Mouse (Mus musculus): ENCODE results near the gene Slc25a42. TPM values are rescaled to one million over a fixed set of nuclear protein-coding genes. Genes with fewer than 3 reads are reported as not detected.
A peak's percentile ranks its signal among the peaks of the same experiment; 100 is the strongest.

Slc25a42 gene
- total RNA-seq, 2 experiments from 2014 or later = 39.0 to 45.4 TPM

DNA sequence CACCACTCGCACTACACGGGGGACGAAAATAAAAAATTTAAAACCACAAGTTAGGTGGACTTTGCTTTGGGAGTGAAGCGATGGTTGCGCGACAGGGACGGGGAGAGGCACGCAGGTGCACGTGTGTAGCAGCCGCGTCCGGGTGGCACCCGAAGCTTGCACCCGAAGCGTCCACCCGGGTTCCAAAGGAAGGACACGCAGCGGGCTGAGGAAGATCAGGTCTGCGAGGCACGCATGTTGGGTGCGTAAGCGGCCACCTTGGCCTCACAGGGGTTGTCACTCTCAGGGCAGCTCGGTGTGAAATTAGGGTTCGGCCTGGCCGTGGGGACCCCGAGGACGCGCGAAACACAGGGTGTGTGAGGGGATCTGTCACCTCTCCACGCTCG is 386 bp downstream of the Slc25a42 start:
- intact Hi-C loops (cut with DNase I) = loop anchor here (2.0 kb wide), 1 partner anchor 23 kb away; the partner anchor contains the start of genes Armc6 and Sugp2
- H3K27ac ChIP-seq = peak overlapping the region; percentile 80
- DNase-seq (ENCODE audit: extremely low spot score in 1 of 2, low spot score in 2 of 2) = no peak

DNA sequence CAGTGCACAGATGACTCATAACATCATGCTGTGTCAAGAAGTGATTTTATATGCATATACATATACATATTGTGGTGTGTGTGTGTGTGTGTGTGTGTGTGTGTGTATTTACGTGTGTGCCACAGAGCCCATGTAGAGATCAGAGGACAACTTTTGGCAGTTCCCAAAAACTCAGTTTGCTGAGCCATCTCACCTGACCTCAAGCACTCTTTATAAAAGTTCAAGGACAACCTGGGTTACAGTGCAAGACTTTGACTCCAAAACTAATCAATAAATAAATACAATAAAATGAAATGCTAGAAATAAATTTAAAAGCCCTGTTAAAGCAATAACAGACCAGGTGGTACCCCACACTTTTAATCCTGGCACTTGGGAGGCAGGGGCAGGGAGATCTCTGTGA is 830 bp downstream of the Slc25a42 start:
- intact Hi-C loops (cut with DNase I) = loop anchor here (2.0 kb wide), 1 partner anchor 24 kb away; the partner anchor contains the start of genes Armc6 and Sugp2
- no peak for DNase-seq (ENCODE audit: extremely low spot score in 1 of 2, low spot score in 2 of 2)
- peak overlapping the region; percentile 80 for H3K27ac ChIP-seq

More for the DNA sequence above, 386 bp downstream of the Slc25a42 start:
- H3K4me3 ChIP-seq = peak overlapping the region; percentile 91
- no peak for TF ChIP-seq CTCF (IDR thresholded peaks at IDR 0.05)

DNA sequence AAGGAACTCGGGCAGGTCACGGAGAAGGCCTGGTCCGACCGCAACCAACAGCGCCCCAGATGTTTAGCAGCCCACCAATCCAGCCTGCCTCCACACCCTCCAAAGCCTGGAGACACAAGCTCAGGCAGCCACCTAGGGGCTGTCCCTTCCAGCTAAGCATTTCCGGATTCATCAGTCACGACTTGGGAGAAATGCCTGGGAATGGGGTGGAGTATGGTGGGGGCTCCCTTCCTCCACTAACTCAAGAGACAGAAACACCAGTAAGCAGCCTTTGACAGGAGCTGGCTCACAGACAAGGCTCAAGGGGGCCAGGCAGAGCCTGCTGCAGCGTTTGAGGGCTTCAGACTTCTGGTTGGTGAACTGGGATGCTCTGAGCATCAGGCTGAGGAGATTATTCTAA is 1.6 kb downstream of the Slc25a42 start:
- intact Hi-C loops (cut with DNase I) = loop anchor here (2.0 kb wide), 1 partner anchor 24 kb away; the partner anchor contains the start of genes Armc6 and Sugp2
- TF ChIP-seq CTCF (IDR thresholded peaks at IDR 0.05) = peak; percentile 8
- Histone ChIP-seq H3K27ac (peak overlapping the region; percentile 61), H3K4me3 (peak overlapping the region; percentile 91)
- DNase-seq (ENCODE audit: extremely low spot score in 1 of 2, low spot score in 2 of 2) = peak; percentile 34 to 36

More for the DNA sequence above, 830 bp downstream of the Slc25a42 start:
- TF ChIP-seq CTCF (IDR thresholded peaks at IDR 0.05) = no peak
- H3K4me3 ChIP-seq = peak overlapping the region; percentile 91

DNA sequence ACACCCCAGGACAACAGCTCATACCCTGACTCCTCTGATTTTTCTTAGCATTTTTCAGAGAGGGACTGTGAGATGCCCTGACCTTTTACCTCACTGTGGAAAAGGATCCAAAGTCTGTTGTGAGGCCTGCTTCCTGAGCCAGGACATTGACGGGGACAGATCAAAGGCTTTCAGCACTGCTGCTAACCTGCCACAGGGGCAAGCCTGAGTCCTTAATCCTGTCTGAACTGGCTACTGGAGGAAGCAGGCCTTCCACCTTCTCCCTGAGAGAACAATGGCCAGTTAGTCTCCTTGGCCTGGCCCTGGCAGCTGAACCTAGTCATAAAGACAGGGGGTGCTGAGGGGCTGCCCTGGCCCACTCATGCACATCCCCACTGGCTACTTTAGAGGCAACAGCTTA is 4.0 kb downstream of the Slc25a42 start:
- H3K27ac ChIP-seq = no peak overlapping the region
- DNase-seq (ENCODE audit: extremely low spot score in 1 of 2, low spot score in 2 of 2) = no peak
- no peak; the same call in 1 of the 2 replicates for TF ChIP-seq CTCF (IDR thresholded peaks at IDR 0.05)
- intact Hi-C loops (cut with DNase I) = no loop called here
- H3K4me3 ChIP-seq = no peak overlapping the region

DNA sequence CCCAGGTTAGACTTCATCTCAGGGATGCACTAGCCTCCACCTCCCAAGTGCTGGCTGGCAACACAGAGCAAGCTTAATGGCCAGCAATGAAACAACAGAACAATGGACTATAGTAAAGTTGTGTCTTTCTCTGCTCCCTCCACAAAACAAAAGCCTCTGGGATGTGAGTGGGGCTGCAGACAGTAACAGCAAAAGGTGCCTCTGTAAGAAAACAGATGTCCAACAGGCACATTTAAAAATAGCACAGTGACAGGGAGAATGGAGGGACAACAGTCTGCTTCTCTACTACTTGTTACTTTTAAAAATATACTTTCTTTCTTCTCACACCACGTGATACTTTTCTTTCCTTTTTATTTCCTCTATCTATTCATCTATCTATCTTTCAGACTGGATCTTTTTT is 7.3 kb downstream of the Slc25a42 start:
- no peak for DNase-seq (ENCODE audit: extremely low spot score in 1 of 2, low spot score in 2 of 2)
- H3K27ac ChIP-seq = no peak overlapping the region
- no peak overlapping the region for H3K4me3 ChIP-seq
- intact Hi-C loops (cut with DNase I) = no loop called here
- no peak for TF ChIP-seq CTCF (IDR thresholded peaks at IDR 0.05)

DNA sequence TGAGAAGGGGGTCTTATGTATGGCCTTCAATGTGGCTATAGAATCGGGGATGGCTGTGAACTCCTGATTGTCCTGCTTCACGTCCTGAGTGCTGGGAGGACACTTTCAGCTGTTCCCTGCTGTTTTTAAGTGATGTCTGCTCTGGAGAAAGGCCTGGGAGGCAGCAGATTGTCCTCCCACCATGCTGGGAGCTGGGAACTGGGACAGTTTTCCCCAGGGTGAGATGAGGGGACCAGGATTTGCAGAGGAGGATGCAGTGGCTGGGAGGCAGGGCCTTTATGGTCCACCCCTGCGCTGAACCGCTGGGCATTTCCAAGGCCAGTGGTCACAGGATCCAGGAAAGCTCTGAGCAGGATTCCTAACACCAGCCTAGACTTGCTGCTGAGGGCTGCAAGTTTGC is 9.0 kb downstream of the Slc25a42 start:
- no peak overlapping the region for H3K4me3 ChIP-seq
- intact Hi-C loops (cut with DNase I) = no loop called here
- DNase-seq (ENCODE audit: extremely low spot score in 1 of 2, low spot score in 2 of 2) = no peak
- peak overlapping the region; percentile 45 for H3K27ac ChIP-seq
- TF ChIP-seq CTCF (IDR thresholded peaks at IDR 0.05) = no peak

DNA sequence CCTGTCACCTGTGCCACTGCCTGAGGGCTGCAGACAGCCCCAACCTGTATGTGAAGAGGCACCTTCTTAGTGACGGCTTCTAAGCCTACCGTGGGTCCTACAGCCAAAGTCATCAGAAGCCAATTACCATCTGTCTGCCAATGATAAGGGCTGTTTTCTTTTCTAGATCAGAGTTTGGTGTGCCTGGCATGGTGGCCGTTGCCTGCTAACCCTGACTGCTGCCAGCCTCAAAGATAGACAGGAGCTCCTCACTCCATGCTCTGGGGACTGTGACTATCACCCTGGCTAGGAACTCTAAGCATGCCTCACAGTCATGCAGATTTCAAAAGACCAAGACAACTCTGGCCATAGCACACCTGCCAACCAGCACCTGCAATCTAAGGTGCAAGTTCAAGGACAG is 10.7 kb downstream of the Slc25a42 start:
- no peak for DNase-seq (ENCODE audit: extremely low spot score in 1 of 2, low spot score in 2 of 2)
- Histone ChIP-seq H3K4me3 (no peak overlapping the region), H3K27ac (no peak overlapping the region)
- no peak for TF ChIP-seq CTCF (IDR thresholded peaks at IDR 0.05)
- intact Hi-C loops (cut with DNase I) = no loop called here

DNA sequence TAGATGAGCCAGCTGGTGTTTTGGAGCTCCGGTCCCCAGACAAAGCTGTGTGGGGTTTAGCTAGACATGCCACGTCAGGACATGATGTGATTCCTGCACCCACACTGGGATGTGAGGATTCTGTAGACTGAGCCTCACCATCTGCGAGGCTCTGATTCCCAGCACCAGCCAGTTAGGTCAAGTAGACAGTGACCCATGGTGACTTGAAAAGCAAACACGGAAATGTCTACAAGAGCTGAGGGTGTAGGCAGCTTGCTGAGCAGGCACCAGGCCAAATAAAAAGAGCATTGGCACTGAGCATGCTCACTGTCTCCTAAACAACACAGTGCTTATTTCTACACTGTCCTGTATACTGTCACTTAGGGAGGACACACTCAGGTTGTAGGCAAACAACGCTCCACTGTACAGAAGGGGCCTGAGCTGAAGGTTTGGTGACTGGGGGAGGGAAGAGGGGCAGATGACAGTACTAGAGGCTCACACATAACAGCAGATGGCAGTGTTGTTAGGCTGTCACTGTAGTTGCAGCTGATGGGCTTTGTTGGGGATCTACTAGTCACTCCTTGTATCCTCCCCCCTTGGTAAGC is 11.9 kb downstream of the Slc25a42 start:
- intact Hi-C loops (cut with DNase I) = loop anchor here (1.0 kb wide), 1 partner anchor 23 kb away; no protein-coding TSS in a partner anchor
- Histone ChIP-seq H3K27ac (peak overlapping the region; percentile 36), H3K4me3 (no peak overlapping the region)
- peak; percentile 28 to 34 for DNase-seq (ENCODE audit: extremely low spot score in 1 of 2, low spot score in 2 of 2)
- TF ChIP-seq CTCF (IDR thresholded peaks at IDR 0.05) = peak; percentile 57

DNA sequence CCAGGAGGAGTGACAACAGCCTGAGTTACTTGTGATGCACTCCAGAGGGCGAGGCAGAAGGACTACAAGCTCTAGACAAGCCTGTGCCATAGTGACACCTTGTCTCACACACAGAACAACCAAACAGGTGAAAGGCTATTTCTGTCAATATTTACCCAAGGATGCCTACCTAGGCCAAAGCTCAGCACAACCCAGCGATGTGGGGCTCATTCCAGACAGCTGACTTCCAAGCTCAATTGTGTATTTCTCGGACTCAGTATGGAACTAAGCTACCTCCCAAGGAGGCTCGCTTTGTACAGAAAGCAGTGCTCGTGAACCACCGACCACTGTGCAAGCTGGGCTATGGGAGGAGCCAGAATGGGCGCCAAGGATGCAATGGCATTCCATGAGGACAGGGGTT is 14.5 kb downstream of the Slc25a42 start:
- intact Hi-C loops (cut with DNase I) = no loop called here
- Histone ChIP-seq H3K27ac (no peak overlapping the region), H3K4me3 (no peak overlapping the region)
- no peak for TF ChIP-seq CTCF (IDR thresholded peaks at IDR 0.05)
- DNase-seq (ENCODE audit: extremely low spot score in 1 of 2, low spot score in 2 of 2) = no peak

DNA sequence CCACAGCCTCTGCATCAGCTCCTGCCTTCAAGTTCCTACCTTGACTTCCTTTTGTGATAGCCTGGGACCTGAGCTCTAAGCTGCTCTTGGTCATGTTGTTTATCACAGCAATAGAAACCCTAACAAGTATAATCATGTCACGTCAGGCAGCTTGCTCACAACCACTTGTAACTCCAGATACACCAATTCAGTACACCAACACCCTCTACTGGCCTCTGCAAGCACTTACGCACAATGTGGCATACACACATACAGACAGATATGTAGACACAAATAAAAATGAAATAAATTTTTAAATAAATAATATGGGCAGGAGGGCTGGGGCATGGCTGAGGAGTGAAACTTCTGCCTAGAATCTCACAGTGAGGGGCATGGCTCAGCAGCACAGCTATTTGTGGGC is 16.3 kb downstream of the Slc25a42 start:
- intact Hi-C loops (cut with DNase I) = no loop called here
- Histone ChIP-seq H3K4me3 (no peak overlapping the region), H3K27ac (no peak overlapping the region)
- DNase-seq (ENCODE audit: extremely low spot score in 1 of 2, low spot score in 2 of 2) = no peak
- no peak; the same call in 1 of the 2 replicates for TF ChIP-seq CTCF (IDR thresholded peaks at IDR 0.05)

DNA sequence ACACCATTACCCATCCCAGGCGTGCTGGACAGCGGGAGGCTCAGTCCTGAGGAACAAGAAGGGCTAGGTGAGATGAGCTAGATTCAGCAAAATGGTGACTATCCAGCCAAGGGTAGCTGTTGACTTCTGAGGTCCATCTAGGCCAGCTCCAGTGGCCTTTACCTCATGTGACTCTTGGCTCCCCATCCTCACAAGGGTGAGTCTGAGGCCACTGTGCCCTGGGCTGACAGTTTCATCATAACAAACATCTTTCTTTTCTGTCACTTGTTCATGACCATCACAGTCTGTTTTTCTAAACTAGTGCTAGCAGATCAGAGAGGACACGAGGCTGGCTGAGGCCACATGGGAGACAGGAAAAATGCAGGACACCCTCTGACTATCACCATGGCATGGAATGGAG is 17.9 kb downstream of the Slc25a42 start:
- no peak for DNase-seq (ENCODE audit: extremely low spot score in 1 of 2, low spot score in 2 of 2)
- intact Hi-C loops (cut with DNase I) = no loop called here
- no peak overlapping the region for H3K4me3 ChIP-seq
- TF ChIP-seq CTCF (IDR thresholded peaks at IDR 0.05) = no peak
- H3K27ac ChIP-seq = no peak overlapping the region

DNA sequence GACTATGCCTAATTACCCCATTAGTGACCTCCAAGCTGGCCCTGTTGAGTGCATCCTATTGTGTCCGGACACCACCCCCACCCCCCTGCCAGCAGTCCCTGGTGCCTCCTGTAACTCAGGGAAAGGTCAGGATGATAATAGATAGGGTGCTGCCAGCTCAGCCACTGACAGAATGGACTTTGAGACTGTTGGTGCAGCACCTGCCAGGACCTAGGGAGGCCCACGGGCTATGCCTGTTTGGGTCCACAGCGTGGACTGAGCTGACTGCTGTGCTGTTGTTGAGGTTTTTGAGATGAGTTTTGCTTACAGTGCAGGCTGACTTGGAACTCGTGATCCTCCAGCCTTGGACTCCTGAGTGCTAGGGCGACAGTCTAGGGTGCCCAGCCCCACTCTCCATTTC is 18.9 kb downstream of the Slc25a42 start:
- no peak for TF ChIP-seq CTCF (IDR thresholded peaks at IDR 0.05)
- intact Hi-C loops (cut with DNase I) = no loop called here
- no peak for DNase-seq (ENCODE audit: extremely low spot score in 1 of 2, low spot score in 2 of 2)
- Histone ChIP-seq H3K4me3 (no peak overlapping the region), H3K27ac (no peak overlapping the region)

DNA sequence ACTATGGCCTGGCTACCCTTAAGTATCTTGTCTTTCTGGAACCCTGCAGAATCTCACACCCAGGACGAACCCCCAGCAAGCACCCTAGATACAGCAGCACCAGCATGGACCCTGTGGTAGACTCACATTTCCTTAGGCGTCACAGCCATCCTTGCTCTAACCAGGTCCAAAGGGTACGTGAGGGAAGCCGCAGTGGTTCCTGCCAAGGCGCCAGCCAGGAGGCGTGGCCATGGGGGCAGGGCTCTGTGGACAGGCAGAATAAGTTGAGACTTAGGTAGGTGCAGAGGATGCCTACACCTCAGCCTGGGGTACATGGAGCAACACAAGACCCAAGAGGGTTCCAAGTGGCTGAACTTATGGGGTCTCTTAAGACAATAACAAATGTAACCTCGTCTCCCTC is 23.4 kb downstream of the Slc25a42 start:
- H3K4me3 ChIP-seq = no peak overlapping the region
- no peak for TF ChIP-seq CTCF (IDR thresholded peaks at IDR 0.05)
- intact Hi-C loops (cut with DNase I) = no loop called here
- no peak overlapping the region for H3K27ac ChIP-seq
- DNase-seq (ENCODE audit: extremely low spot score in 1 of 2, low spot score in 2 of 2) = no peak
